Mouse (Mus musculus): ENCODE measurements around the gene Tmem219. TPM values are rescaled to one million over a fixed set of nuclear protein-coding genes. Genes with fewer than 3 reads are reported as not detected.
A peak's percentile ranks its signal among the peaks of the same experiment; 100 is the strongest.

Tmem219 gene
- total RNA-seq (2021): 1 to 10 TPM; 9.1 to 9.3 TPM
- long read RNA-seq, experiment 1, transcript Tmem219-201 (6 exons, 941 nt): major isoform, 6 of 17 reads
- long read RNA-seq, experiment 1, transcript Tmem219-204 (6 exons, 915 nt): minor isoform, 5 of 17 reads
- long read RNA-seq, experiment 1, partial matches to known transcripts: 0 of 17 reads
- long read RNA-seq, experiment 1, other reads (novel, unspliced or antisense): 5 of 17 reads
- long read RNA-seq, experiment 2, partial matches to known transcripts: 0 of 13 reads
- long read RNA-seq, experiment 2, other reads (novel, unspliced or antisense): 8 of 13 reads

- intact Hi-C loops (cut with DNase I): no loop called here
- peak; percentile 54 to 64 for DNase-seq
These were observed at the start of gene Tmem219 for GRCm38 (mm10) chr7:126922624-126923060. Gene Tmem219, minus strand, starts transcription at chr7:126922917.

- no peak for DNase-seq
- intact Hi-C loops (cut with DNase I): no loop called here
These were observed 44.6 kb upstream of the Tmem219 start for GRCm38 (mm10) chr7:126967361-126967760.

GRCm38 (mm10) chr7:126965568-126965967 is 42.9 kb upstream of the Tmem219 start:
- intact Hi-C loops (cut with DNase I): no loop called here
- DNase-seq: no peak

DNA sequence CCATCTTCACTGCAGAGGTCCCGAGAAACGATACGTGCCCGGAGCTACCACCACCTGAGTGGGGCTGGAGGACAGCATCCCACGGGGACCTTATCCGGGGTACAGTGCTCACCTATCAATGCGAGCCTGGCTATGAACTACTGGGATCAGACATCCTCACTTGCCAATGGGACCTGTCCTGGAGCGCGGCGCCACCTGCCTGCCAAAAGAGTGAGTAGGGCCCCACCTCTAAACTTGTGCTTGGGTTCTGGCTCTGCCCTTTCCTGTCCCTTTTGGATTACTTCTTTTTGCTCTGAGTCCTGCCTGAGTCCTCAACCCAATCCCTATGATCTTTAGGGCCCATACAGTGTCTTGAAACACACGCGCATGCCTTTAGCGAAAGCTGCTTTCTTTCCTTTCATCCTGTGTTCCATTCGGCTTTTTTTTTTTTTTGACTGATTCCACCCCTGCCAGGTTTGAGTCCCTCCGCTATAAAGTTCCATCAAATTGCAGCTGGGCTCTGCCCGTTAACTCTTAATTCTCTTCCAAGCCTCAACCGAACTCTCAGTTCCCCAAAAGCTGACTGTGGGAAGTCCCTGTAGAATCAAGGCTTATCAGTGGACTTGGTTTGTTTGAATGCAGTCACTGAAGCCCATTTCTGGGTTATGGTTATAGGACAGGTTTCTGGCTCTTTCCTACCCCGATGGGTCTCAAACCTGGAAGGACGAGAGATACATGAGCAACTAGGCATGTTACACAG is 41.0 kb upstream of the Tmem219 start:
- DNase-seq: no peak
- intact Hi-C loops (cut with DNase I): loop anchor here (5.0 kb wide), 1 partner anchor 141 kb away; no protein-coding TSS in a partner anchor

DNA sequence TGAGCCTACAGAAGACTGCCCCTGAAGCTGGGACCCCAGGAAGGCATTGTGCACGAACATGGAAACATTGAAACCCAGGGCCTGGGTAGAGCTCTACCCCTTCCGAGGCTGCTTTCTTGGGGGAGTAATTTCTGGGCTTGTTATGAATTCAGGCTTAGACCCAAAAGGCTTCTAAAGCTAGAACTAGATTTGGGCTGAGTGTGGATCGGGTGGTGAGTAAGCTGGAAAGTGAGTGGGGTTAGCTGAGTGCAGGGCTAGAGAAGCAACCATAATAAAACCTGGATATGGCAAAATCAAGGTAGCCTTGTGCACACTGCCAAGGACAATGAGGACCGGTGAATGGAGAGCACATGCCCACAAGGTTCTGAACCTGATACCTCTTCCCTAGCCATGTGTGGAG is 39.2 kb upstream of the Tmem219 start:
- DNase-seq: no peak
- intact Hi-C loops (cut with DNase I): loop anchor here (5.0 kb wide), 1 partner anchor 140 kb away; no protein-coding TSS in a partner anchor

DNA sequence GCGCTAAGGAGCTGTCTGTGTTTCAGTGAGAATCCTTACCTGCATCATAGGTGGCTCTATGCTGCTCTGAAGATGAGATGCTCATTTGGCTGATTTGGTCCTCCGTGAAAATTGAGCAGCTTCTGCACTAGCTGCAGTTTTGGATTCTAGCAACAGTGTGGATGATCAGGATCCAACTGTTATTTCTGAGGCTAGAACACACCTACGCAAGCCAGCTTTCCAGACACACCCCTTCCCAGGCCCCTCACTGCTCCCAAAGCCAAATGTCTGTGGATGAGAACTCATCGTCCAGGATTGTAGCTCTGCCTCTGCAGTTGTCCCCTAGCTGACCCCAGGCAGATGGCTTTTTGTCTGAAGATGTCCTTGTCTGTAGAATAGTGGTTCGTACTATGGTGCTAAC is 38.4 kb upstream of the Tmem219 start:
- intact Hi-C loops (cut with DNase I): loop anchor here (5.0 kb wide), 1 partner anchor 139 kb away; no protein-coding TSS in a partner anchor
- no peak for DNase-seq

GRCm38 (mm10) chr7:126959780-126960179 is 37.1 kb upstream of the Tmem219 start:
- no peak for DNase-seq
- intact Hi-C loops (cut with DNase I): loop anchor here (5.0 kb wide), 1 partner anchor 137 kb away; no protein-coding TSS in a partner anchor

DNA sequence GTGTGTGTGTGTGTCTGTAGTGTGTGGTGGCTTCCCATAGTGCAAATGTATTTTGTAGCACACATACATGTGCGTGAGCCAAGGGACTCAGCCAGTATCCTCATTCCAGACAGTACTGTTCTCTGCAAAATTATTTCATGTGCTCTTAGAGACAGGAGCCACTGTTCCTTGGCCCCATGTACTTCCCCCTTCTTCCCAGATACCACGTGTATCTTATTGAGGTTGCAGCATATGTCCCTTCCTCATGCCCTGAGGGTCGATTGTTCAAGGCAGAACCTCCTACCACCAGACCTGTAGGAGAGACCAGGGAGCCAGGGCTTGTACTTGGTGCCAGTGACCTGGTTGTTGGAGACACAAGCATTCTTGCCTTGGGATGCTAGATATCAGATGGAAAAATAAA is 32.4 kb upstream of the Tmem219 start:
- no peak for DNase-seq
- intact Hi-C loops (cut with DNase I): no loop called here

DNA sequence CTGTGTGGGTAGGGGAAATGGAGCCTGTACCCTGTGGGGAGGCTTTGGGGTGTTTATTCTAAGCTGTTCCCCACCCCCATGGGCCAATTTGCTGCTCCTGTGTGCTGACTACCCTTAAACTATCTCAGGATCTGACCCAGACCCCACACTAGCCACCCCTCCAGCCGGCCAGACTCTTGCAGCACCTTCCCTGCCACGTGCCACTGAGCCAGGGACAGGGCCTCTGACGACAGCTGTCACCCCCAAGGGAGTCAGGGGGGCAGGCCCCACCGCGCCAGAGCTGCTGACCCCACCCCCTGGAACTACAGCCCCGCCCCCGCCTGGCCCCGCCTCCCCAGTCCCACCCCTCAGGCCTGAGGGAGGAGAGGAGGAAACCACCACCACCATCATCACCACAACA is 29.9 kb upstream of the Tmem219 start:
- intact Hi-C loops (cut with DNase I): no loop called here
- DNase-seq: no peak

DNA sequence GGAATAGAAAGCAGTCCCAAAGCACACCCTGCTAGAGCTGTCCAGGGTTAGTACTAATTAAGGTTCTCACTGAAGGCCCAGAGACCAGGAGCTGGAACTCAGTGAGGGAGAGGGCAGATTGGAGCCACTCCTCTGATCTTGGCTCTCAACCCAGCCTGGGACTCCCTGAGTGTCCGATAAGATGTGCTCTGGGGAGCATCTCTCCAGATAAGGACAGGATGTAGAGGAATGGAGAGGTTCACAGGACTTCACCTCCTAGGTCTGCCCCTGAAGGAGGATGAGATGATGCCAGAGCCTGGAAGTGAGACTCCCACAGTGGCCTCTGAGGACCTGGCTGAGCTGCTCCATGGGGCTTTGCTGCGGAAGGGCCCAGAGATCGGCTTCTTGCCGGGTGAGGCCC is 29.0 kb upstream of the Tmem219 start:
- no peak for DNase-seq
- intact Hi-C loops (cut with DNase I): no loop called here

GRCm38 (mm10) chr7:126950647-126951615 is 28.2 kb upstream of the Tmem219 start:
- intact Hi-C loops (cut with DNase I): no loop called here
- DNase-seq: no peak

DNA sequence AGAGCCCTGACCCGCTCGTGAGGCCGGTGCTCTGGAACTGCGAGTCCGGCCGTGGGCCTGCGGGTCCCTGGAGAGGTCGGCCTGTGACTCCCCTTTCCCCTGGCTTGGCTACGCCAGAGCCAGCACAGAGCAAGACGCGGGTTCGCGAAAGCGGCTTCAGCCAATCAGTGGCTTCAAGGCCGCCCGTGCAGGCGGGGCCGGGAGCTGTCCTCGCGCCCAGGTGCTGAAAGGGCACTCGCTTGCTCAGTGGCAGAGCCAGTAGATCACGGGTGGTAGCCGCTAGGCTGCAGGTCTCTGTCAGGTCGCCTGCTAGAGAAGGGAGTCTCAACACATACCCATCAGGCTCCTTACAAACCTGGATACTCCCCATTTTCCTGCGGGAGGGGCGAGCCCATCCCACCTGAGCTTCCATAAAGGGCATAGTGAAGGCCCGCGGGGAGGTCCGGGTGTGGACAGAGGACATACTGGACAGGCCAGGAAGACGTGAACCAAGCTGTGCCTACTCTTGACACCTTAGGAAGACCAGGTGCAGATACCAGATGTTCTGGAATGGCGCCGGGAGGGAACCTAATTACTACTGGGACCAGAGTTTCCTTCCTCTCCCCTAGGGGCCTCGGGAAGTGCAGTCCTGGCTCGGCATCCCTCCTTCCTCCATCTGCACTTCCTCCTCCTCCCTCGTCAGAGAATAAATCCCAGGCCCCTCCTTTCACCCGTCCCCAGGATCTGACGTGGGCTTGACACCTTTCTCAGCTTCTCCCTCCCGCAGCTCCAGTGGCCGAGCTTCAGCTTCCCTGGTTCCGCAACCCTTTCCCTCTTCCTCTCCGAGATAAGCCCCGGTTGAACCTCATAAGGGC is 27.3 kb upstream of the Tmem219 start, which contains the start of gene Sez6l2:
Gene Sez6l2, plus strand, starts transcription at position 771 of the 854 bp plus-strand sequence.
- peak; percentile 80 to 85 for DNase-seq
- intact Hi-C loops (cut with DNase I): loop anchor here (5.0 kb wide), 1 partner anchor 118 kb away; the partner anchor contains the start of gene 4930451I11Rik

DNA sequence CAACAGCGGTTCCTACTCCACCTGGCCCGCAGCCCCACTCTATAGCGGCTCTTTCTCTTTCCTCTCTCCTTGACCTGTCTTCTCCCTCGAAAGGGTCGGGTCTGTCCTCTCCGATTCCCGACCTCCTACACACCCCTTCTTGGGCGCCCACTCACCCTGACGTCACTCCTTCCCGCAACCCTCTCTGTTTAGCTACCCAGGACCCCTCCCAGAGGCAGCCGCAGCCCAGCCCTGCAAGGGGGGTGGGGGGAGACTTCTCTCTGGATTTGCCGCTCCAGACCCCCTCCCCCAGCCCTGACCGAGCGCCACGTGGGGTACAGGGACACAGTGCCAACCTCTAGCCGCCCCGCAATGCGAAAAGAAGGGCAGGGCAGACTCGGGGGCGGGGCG is 26.7 kb upstream of the Tmem219 start, which contains the start of gene Asphd1:
Gene Asphd1, minus strand, starts transcription at position 180 of the 390 bp plus-strand sequence.
- DNase-seq: no peak
- intact Hi-C loops (cut with DNase I): loop anchor here (5.0 kb wide), 1 partner anchor 117 kb away; the partner anchor contains the start of gene 4930451I11Rik

DNA sequence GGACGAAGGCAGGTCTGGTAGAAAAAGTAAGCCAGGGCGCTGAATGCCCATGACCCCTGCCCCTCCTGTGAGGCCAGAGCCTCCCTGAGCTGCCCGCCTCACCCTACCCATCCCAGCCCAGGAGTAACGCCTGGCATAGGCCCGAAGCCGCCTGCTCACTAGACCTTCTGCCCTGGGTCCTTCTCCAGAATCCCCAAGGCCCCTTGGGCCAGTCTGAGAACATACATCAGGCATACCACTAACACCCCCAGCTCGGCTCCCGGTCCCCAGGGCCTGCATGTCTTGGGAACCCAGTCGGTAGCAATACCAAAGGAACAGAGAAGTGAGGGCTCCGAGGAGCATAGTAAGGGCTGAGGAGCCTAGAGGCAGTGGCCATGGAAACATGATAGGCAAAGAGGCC is 25.9 kb upstream of the Tmem219 start:
- intact Hi-C loops (cut with DNase I): loop anchor here (5.0 kb wide), 1 partner anchor 116 kb away; the partner anchor contains the start of gene 4930451I11Rik
- DNase-seq: no peak

- DNase-seq: no peak
- intact Hi-C loops (cut with DNase I): loop anchor here (5.0 kb wide), 1 partner anchor 114 kb away; the partner anchor contains the start of gene 4930451I11Rik
These were observed 23.8 kb upstream of the Tmem219 start for GRCm38 (mm10) chr7:126946530-126946929.

DNA sequence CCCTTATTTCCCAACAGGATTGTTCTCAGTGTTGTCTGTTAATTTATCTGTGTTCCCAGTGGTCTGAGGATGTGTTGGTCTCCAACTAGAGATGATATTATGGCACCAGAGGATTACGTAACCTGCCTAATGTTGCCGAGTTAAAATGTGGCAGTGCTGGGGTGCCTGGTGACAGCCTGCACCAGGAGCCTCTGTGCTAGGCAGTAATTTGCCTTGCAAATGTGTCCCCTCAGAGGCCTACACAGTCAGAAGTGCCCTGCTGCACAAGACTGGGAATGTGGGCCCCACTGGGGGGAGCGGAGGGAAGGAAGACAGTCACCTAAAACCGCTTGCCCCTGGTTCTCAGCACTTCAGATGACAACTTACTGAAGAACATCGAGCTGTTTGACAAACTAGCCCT is 19.1 kb upstream of the Tmem219 start:
- intact Hi-C loops (cut with DNase I): no loop called here

GRCm38 (mm10) chr7:126941171-126941570 is 18.5 kb upstream of the Tmem219 start:
- DNase-seq: no peak
- intact Hi-C loops (cut with DNase I): no loop called here

More for the DNA sequence above, 19.1 kb upstream of the Tmem219 start:
- DNase-seq: no peak

GRCm38 (mm10) chr7:126932652-126933051 is 9.9 kb upstream of the Tmem219 start:
- intact Hi-C loops (cut with DNase I): no loop called here

GRCm38 (mm10) chr7:126929046-126929445 is 6.3 kb upstream of the Tmem219 start:
- intact Hi-C loops (cut with DNase I): no loop called here
- DNase-seq: peak in 1 of 2 experiments; percentile 21

More at GRCm38 (mm10) chr7:126932652-126933051, 9.9 kb upstream of the Tmem219 start:
- no peak for DNase-seq

Measured in gastrocnemius, postnatal 36 days (tissue).